ENCODE assay signal across 22 mouse cellular contexts in genomic region chr14:22587285-22587957, GRCm38 (mm10).
A peak's percentile ranks its signal among the peaks of the same experiment; 100 is the strongest.
DNase-seq lines count a peak whose midpoint lies in the region; ATAC-seq and TF ChIP-seq lines count a peak whose summit lies in the region.
"Had no signal": no experiment of that assay in that cellular context is flagged by ENCODE, and none has a peak within 500 bp of the region (broad histone marks: within the 10 kb centered on the region; RNA-seq: fewer than 3 reads in every experiment).

No protein-coding gene starts in this region.

- no peak for TF ChIP-seq EP300 in MEL (IDR thresholded peaks at IDR 0.05; ENCODE audit: low read depth in 1 of 2, low read length in 2 of 2)

- no peak for TF ChIP-seq CTCF in MEL (IDR thresholded peaks at IDR 0.05 in 2 of 3, conservative IDR thresholded peaks at IDR 0.05 in 1 of 3; ENCODE audit: control insufficient read depth in 1 of 3, insufficient read depth in 1 of 3, low read depth in 2 of 3, low read length in 3 of 3, poor library complexity in 1 of 3, severe bottlenecking in 1 of 3)

- no peak overlapping the region for H3K4me2 ChIP-seq in liver, embryonic 13.5 days
- H3K4me2 ChIP-seq: embryonic facial prominence, embryonic 12.5 days; heart, embryonic 11.5 days; lung, embryonic 15.5 days; midbrain, embryonic 11.5 days; neural tube, embryonic 13.5 days had no signal

- WGBS in liver, embryonic 13.5 days (ENCODE audit: insufficient replicate concordance) = 51% methylated on average over 4 of the region's 4 CpGs

- H3K36me3 ChIP-seq in liver, embryonic 13.5 days = no peaks in the 10 kb centered on the region
- peaks cover under 1 to 3% of the 10 kb centered on the region in 2 experiments for H3K36me3 ChIP-seq in MEL (ENCODE audit: control insufficient read depth in 1 of 2, insufficient read depth in 2 of 2, low read length in 2 of 2)
- H3K36me3 ChIP-seq: embryonic facial prominence, embryonic 12.5 days; limb, embryonic 10.5 days; lung, embryonic 15.5 days; neural tube, embryonic 13.5 days had no signal

- TF ChIP-seq RAD21 in MEL (IDR thresholded peaks at IDR 0.05; ENCODE audit: low read depth, low read length) = no peak

- ATAC-seq in liver, embryonic 13.5 days (ENCODE audit: low read depth) = no peak
- peak; percentile 49; the same call in 1 of the 2 replicates for ATAC-seq in megakaryocyte, adult 5-6 weeks (ENCODE audit: poor library complexity, severe bottlenecking)
- ATAC-seq in megakaryocyte-erythroid progenitor cell, adult 5-6 weeks (replicated peaks; ENCODE audit: low FRiP score, low TSS enrichment, poor library complexity, severe bottlenecking) = no peak
- ATAC-seq: hindbrain, embryonic 16.5 days; intestine, postnatal 0 days had no signal

- intact Hi-C loops in heart, postnatal 36 days (cut with DNase I) = no loop called here

- peaks cover 10% of the 10 kb centered on the region; the same call in 1 of the 2 replicates for H3K4me1 ChIP-seq in liver, embryonic 13.5 days (replicated peaks)
- peaks cover 0 to 3% of the 10 kb centered on the region in 2 experiments; a peak in 1 of 4 replicates for H3K4me1 ChIP-seq in MEL (ENCODE audit: control insufficient read depth in 1 of 2, insufficient read depth in 2 of 2, low read length in 2 of 2)

- no peak overlapping the region for H3K9ac ChIP-seq in liver, embryonic 13.5 days
- no peak overlapping the region for H3K9ac ChIP-seq in MEL (ENCODE audit: control insufficient read depth, low read depth, low read length, poor library complexity, severe bottlenecking)
- H3K9ac ChIP-seq: embryonic facial prominence, embryonic 12.5 days; lung, embryonic 15.5 days; neural tube, embryonic 13.5 days had no signal

- no peaks in the 10 kb centered on the region for H3K27me3 ChIP-seq in liver, embryonic 13.5 days
- H3K27me3 ChIP-seq in MEL (ENCODE audit: control insufficient read depth in 1 of 2, insufficient read depth in 2 of 2, low read length in 2 of 2) = no peaks in the 10 kb centered on the region
- H3K27me3 ChIP-seq: embryonic facial prominence, embryonic 12.5 days; lung, embryonic 15.5 days had no signal

- TF ChIP-seq POLR2A in MEL (IDR thresholded peaks at IDR 0.05; ENCODE audit: control insufficient read depth in 1 of 2, insufficient read depth in 1 of 2, low read depth in 1 of 2, low read length in 2 of 2, poor library complexity in 1 of 2) = no peak

- no peak overlapping the region for H3K4me3 ChIP-seq in liver, embryonic 13.5 days (replicated peaks)
- no peak overlapping the region for H3K4me3 ChIP-seq in MEL (ENCODE audit: control insufficient read depth in 1 of 2, insufficient read depth in 1 of 2, low read depth in 2 of 2, low read length in 2 of 2)
- H3K4me3 ChIP-seq: embryonic facial prominence, embryonic 12.5 days; limb, embryonic 10.5 days; lung, embryonic 15.5 days; neural tube, embryonic 13.5 days had no signal

- H3K79me2 ChIP-seq in MEL (ENCODE audit: control insufficient read depth, insufficient read depth, low read length, poor library complexity) = no peaks in the 10 kb centered on the region

- no peak for DNase-seq in liver, embryonic 13.5 days
- DNase-seq in liver (no peak), MEL (ENCODE audit: low read depth, low spot score) (no peak)
- peak; percentile 68 for DNase-seq in fat pad, adult 2 months (ENCODE audit: extremely low read depth, low read depth, low spot score)
- no peak for DNase-seq in heart, postnatal 36 days
- no peak for DNase-seq in c-Kit-positive CD71-positive TER-119-positive erythroid progenitor cells, embryonic 14.5 days (ENCODE audit: low spot score)
- DNase-seq: adrenal gland, postnatal 10 days; cerebellum, adult 8-10 months; gastrocnemius, postnatal 36 days; heart, postnatal 14 days; right cerebral cortex, postnatal 4 days had no signal

- 0 out of 2 replicates have a peak overlapping the region, but pooled peaks have one; percentile 65 for H3K27ac ChIP-seq in liver, embryonic 13.5 days
- H3K27ac ChIP-seq in MEL (ENCODE audit: control insufficient read depth, low read depth, low read length) = no peak overlapping the region
- H3K27ac ChIP-seq: embryonic facial prominence, embryonic 12.5 days; kidney, postnatal 0 days; limb, embryonic 10.5 days; lung, embryonic 15.5 days; neural tube, embryonic 13.5 days had no signal

- no peaks in the 10 kb centered on the region for H3K9me3 ChIP-seq in liver, embryonic 13.5 days (replicated peaks)
- no peaks in the 10 kb centered on the region for H3K9me3 ChIP-seq in MEL (replicated peaks; ENCODE audit: insufficient read depth, low read length)
- H3K9me3 ChIP-seq: embryonic facial prominence, embryonic 12.5 days; limb, embryonic 10.5 days; lung, embryonic 15.5 days; neural tube, embryonic 13.5 days had no signal

TF ChIP-seq in MEL, 35 proteins besides CTCF, POLR2A, EP300 and RAD21:
- TF ChIP-seq ZMIZ1 (IDR thresholded peaks at IDR 0.05; ENCODE audit: low read depth, low read length) (no peak), USF1 (IDR thresholded peaks at IDR 0.05; ENCODE audit: low read depth, low read length) (peak; percentile 44; the same call in 1 of the 2 replicates)
